In genomic region chr3:64112707-64113106, GRCm38 (mm10) we compare ENCODE assay signal across 19 mouse cellular contexts. TPM values are rescaled to one million over a fixed set of nuclear protein-coding genes. Genes with fewer than 3 reads are reported as not detected.
DNase-seq lines count a peak whose midpoint lies in the region; ATAC-seq lines count a peak whose summit lies in the region.
"Had no signal": no experiment of that assay in that cellular context is flagged by ENCODE, and none has a peak within 500 bp of the region (broad histone marks: within the 10 kb centered on the region; RNA-seq: fewer than 3 reads in every experiment).

No protein-coding gene starts in this region.

- no peaks in the 10 kb centered on the region for H3K4me1 ChIP-seq in midbrain, embryonic 13.5 days (replicated peaks)
- no peaks in the 10 kb centered on the region for H3K4me1 ChIP-seq in midbrain, embryonic 16.5 days (ENCODE audit: control insufficient read depth, insufficient read depth, low read length)
- H3K4me1 ChIP-seq in hindbrain, embryonic 14.5 days (replicated peaks; ENCODE audit: control insufficient read depth, insufficient read depth, low read length), result no peaks in the 10 kb centered on the region
- H3K4me1 ChIP-seq in neural tube, embryonic 15.5 days, result no peaks in the 10 kb centered on the region
- H3K4me1 ChIP-seq: embryonic facial prominence, embryonic 15.5 days; liver, embryonic 15.5 days had no signal

- no peak overlapping the region for H3K4me2 ChIP-seq in midbrain, embryonic 13.5 days (replicated peaks)
- H3K4me2 ChIP-seq in midbrain, embryonic 16.5 days (ENCODE audit: low read length), result no peak overlapping the region
- no peak overlapping the region for H3K4me2 ChIP-seq in hindbrain, embryonic 14.5 days (replicated peaks)
- no peak overlapping the region for H3K4me2 ChIP-seq in neural tube, embryonic 15.5 days
- H3K4me2 ChIP-seq: embryonic facial prominence, embryonic 15.5 days; liver, embryonic 15.5 days had no signal

- H3K27ac ChIP-seq in midbrain, embryonic 13.5 days, result no peak overlapping the region
- H3K27ac ChIP-seq in midbrain, embryonic 16.5 days (ENCODE audit: low read length), result no peak overlapping the region
- H3K27ac ChIP-seq in hindbrain, embryonic 14.5 days, result no peak overlapping the region
- no peak overlapping the region for H3K27ac ChIP-seq in neural tube, embryonic 15.5 days (replicated peaks)
- H3K27ac ChIP-seq: embryonic facial prominence, embryonic 15.5 days; heart, adult 2 months; liver, embryonic 15.5 days had no signal

- no peaks in the 10 kb centered on the region for H3K27me3 ChIP-seq in midbrain, embryonic 13.5 days
- H3K27me3 ChIP-seq in midbrain, embryonic 16.5 days (ENCODE audit: control insufficient read depth, insufficient read depth, low read depth, low read length), result no peaks in the 10 kb centered on the region
- H3K27me3 ChIP-seq in hindbrain, embryonic 14.5 days (ENCODE audit: control insufficient read depth, insufficient read depth, low read length), result no peaks in the 10 kb centered on the region
- H3K27me3 ChIP-seq in neural tube, embryonic 15.5 days (replicated peaks), result no peaks in the 10 kb centered on the region
- H3K27me3 ChIP-seq: CH12.LX; embryonic facial prominence, embryonic 15.5 days; liver, embryonic 15.5 days had no signal

- H3K9ac ChIP-seq in midbrain, embryonic 13.5 days (replicated peaks), result no peak overlapping the region
- H3K9ac ChIP-seq in midbrain, embryonic 16.5 days (ENCODE audit: low read depth, low read length), result no peak overlapping the region
- no peak overlapping the region for H3K9ac ChIP-seq in hindbrain, embryonic 14.5 days
- no peak overlapping the region for H3K9ac ChIP-seq in neural tube, embryonic 15.5 days (replicated peaks)
- H3K9ac ChIP-seq: embryonic facial prominence, embryonic 15.5 days; liver, embryonic 15.5 days had no signal

- no peaks in the 10 kb centered on the region for H3K9me3 ChIP-seq in midbrain, embryonic 13.5 days
- no peaks in the 10 kb centered on the region for H3K9me3 ChIP-seq in midbrain, embryonic 16.5 days (replicated peaks; ENCODE audit: control insufficient read depth, low read length, poor library complexity, severe bottlenecking)
- H3K9me3 ChIP-seq in hindbrain, embryonic 14.5 days (ENCODE audit: control insufficient read depth, low read length), result no peaks in the 10 kb centered on the region
- H3K9me3 ChIP-seq in neural tube, embryonic 15.5 days (replicated peaks), result no peaks in the 10 kb centered on the region
- H3K9me3 ChIP-seq: embryonic facial prominence, embryonic 15.5 days; liver, embryonic 15.5 days had no signal

- H3K36me3 ChIP-seq in midbrain, embryonic 13.5 days, result no peaks in the 10 kb centered on the region
- H3K36me3 ChIP-seq in midbrain, embryonic 16.5 days (ENCODE audit: control insufficient read depth, insufficient read depth, low read length), result no peaks in the 10 kb centered on the region
- no peaks in the 10 kb centered on the region for H3K36me3 ChIP-seq in hindbrain, embryonic 14.5 days (replicated peaks; ENCODE audit: control insufficient read depth, insufficient read depth)
- no peaks in the 10 kb centered on the region for H3K36me3 ChIP-seq in neural tube, embryonic 15.5 days
- H3K36me3 ChIP-seq: embryonic facial prominence, embryonic 15.5 days; liver, embryonic 15.5 days had no signal

- ATAC-seq in midbrain, embryonic 13.5 days, result peak; percentile 58
- no peak for ATAC-seq in midbrain, embryonic 16.5 days
- ATAC-seq in hindbrain, embryonic 14.5 days (ENCODE audit: low FRiP score), result peak; percentile 79; the same call in 1 of the 2 replicates
- peak; percentile 80 for ATAC-seq in neural tube, embryonic 15.5 days (ENCODE audit: low FRiP score)
- ATAC-seq: lung, postnatal 0 days had no signal

- DNase-seq in cerebellum, postnatal 10 days, result peak; percentile 31 to 42
- DNase-seq in cerebellum, postnatal 25 days, result no peak
- DNase-seq in hindbrain, embryonic 14.5 days (ENCODE audit: low spot score), result no peak
- no peak for DNase-seq in right cerebral cortex, postnatal 25 days
- DNase-seq: embryo, embryonic 11 days; heart, adult 2 months; kidney, adult 18-20 months; kidney, postnatal 14 days; thymus, postnatal 36 days had no signal

- no peak overlapping the region for H3K4me3 ChIP-seq in midbrain, embryonic 13.5 days (replicated peaks)
- H3K4me3 ChIP-seq in midbrain, embryonic 16.5 days (ENCODE audit: low read depth, low read length), result no peak overlapping the region
- H3K4me3 ChIP-seq in hindbrain, embryonic 14.5 days (replicated peaks; ENCODE audit: low read length), result no peak overlapping the region
- no peak overlapping the region for H3K4me3 ChIP-seq in neural tube, embryonic 15.5 days (replicated peaks)
- H3K4me3 ChIP-seq: embryonic facial prominence, embryonic 15.5 days; heart, adult 2 months; liver, embryonic 15.5 days; myocyte had no signal

- 84% methylated on average over 1 of the region's 1 CpGs for WGBS in midbrain, embryonic 13.5 days
- WGBS in midbrain, embryonic 16.5 days, result 76% methylated on average over 1 of the region's 1 CpGs
- WGBS in hindbrain, embryonic 14.5 days, result 70% methylated on average over 1 of the region's 1 CpGs
- whole genome bisulfite sequencing in neural tube, embryonic 15.5 days, result 52% methylated on average over 1 of the region's 1 CpGs

RNA-seq across cellular contexts. Expression of gene Vmn2r2, which starts 29.0 kb away (rescaled TPM):
- 0.04 and 0.05 TPM in 2 replicates for polyA plus RNA-seq in midbrain, embryonic 13.5 days (2015; fragmentation: Nextera tagmentation; extraction: Ambion mirVana)
- polyA plus RNA-seq in midbrain, embryonic 16.5 days (2015; fragmentation: Nextera tagmentation; extraction: Ambion mirVana), result 0.05 TPM in 1 of 2 replicates, not detected in the other
- 0.08 TPM in 1 of 2 replicates, not detected in the other for polyA plus RNA-seq in hindbrain, embryonic 14.5 days (2014; fragmentation: Nextera tagmentation; extraction: Ambion mirVana)
- 0.09 TPM in 1 of 2 replicates, not detected in the other for polyA plus RNA-seq in neural tube, embryonic 15.5 days (2015; fragmentation: Nextera tagmentation; extraction: Ambion mirVana)
- polyA plus RNA-seq: heart, adult 2 months; heart, embryonic 16.5 days; liver, embryonic 15.5 days; lung, postnatal 0 days; myocyte; testis, adult 2 months had no signal

RNA-seq across cellular contexts. Expression of gene Vmn2r1, which starts 31.4 kb away (rescaled TPM):
- 0.09 and 0.15 TPM in 2 replicates for polyA plus RNA-seq in midbrain, embryonic 13.5 days (2015; fragmentation: Nextera tagmentation; extraction: Ambion mirVana)
- 0.12 and 0.13 TPM in 2 replicates for polyA plus RNA-seq in midbrain, embryonic 16.5 days (2015; fragmentation: Nextera tagmentation; extraction: Ambion mirVana)
- 0.14 and 0.28 TPM in 2 replicates for polyA plus RNA-seq in hindbrain, embryonic 14.5 days (2014; fragmentation: Nextera tagmentation; extraction: Ambion mirVana)
- 0.08 and 0.12 TPM in 2 replicates for polyA plus RNA-seq in neural tube, embryonic 15.5 days (2015; fragmentation: Nextera tagmentation; extraction: Ambion mirVana)
- polyA plus RNA-seq: heart, adult 2 months; heart, embryonic 16.5 days; liver, embryonic 15.5 days had no signal

Comparison
In these comparisons a context has a peak if more than half of its experiments do, and no peak if none do; other contexts are left out.
1. DNase-seq: peak in cerebellum, postnatal 10 days (2 of 2); none in cerebellum, postnatal 25 days (0 of 2), hindbrain, embryonic 14.5 days (single experiment) and right cerebral cortex, postnatal 25 days (single experiment).